Mouse (Mus musculus) MEL (cell line): Measurements from ENCODE around the gene Spint2. TPM values are rescaled to one million over a fixed set of nuclear protein-coding genes. Genes with fewer than 3 reads are reported as not detected.
A peak's percentile ranks its signal among the peaks of the same experiment; 100 is the strongest.

Source experiments
- DNase-seq: peaks from one replicate; pipeline ENCODE4 v3.0.0; 2011; ENCODE audit warnings: low read depth, low spot score
- H3K27ac ChIP-seq: 2 replicates; pipeline ENCODE4 v1.5.1; 2012; ENCODE audit warnings: low read depth, mild to moderate bottlenecking, control low read depth, low read length, moderate library complexity; ENCODE audit not compliant: control insufficient read depth
- H3K27me3 ChIP-seq, 2 experiments: fragments of 150-350 bp in 1 of 2; sonication (generic) in 1 of 2; 2 replicates each; pipeline ENCODE4 v1.6.1; 2012; ENCODE audit warnings: low read length in 2 of 2, mild to moderate bottlenecking in 2 of 2, improper control_type of control experiment in 1 of 2, moderate library complexity in 1 of 2; ENCODE audit not compliant: insufficient read depth in 2 of 2, control insufficient read depth in 1 of 2
- H3K36me3 ChIP-seq, 2 experiments: 2 replicates each; pipeline ENCODE4 v1.6.1; 2012 to 2014; ENCODE audit warnings: low read length in 2 of 2, improper control_type of control experiment in 1 of 2, inconsistent platforms in 1 of 2, mild to moderate bottlenecking in 1 of 2; ENCODE audit not compliant: insufficient read depth in 2 of 2, control insufficient read depth in 1 of 2
- H3K4me1 ChIP-seq, 2 experiments: fragments of 150-350 bp in 1 of 2; sonication (generic) in 1 of 2; 2 replicates each; pipeline ENCODE4 v1.6.1; 2012; ENCODE audit warnings: low read length in 2 of 2, improper control_type of control experiment in 1 of 2, mild to moderate bottlenecking in 1 of 2; ENCODE audit not compliant: insufficient read depth in 2 of 2, control insufficient read depth in 1 of 2
- H3K4me3 ChIP-seq, 2 experiments: fragments of 150-350 bp in 1 of 2; sonication (generic) in 1 of 2; 2 replicates each; pipeline ENCODE4 v1.5.1; 2012; ENCODE audit warnings: low read depth in 2 of 2, low read length in 2 of 2, mild to moderate bottlenecking in 2 of 2, moderate library complexity in 2 of 2, control low read depth in 1 of 2, improper control_type of control experiment in 1 of 2; ENCODE audit not compliant: control insufficient read depth in 1 of 2, insufficient read depth in 1 of 2
- H3K79me2 ChIP-seq: 2 replicates; pipeline ENCODE4 v1.6.1; 2012; ENCODE audit warnings: mild to moderate bottlenecking, low read length, moderate library complexity; ENCODE audit not compliant: control insufficient read depth, poor library complexity, insufficient read depth
- H3K9ac ChIP-seq: 2 replicates; pipeline ENCODE4 v1.6.1; 2012; ENCODE audit warnings: low read depth, mild to moderate bottlenecking, control low read depth, low read length, moderate library complexity; ENCODE audit not compliant: control insufficient read depth, poor library complexity, severe bottlenecking
- H3K9me3 ChIP-seq: fragments of 150-350 bp; sonication (generic); replicated peaks from 2 replicates; pipeline ENCODE4 v1.6.1; 2012; ENCODE audit warnings: mild to moderate bottlenecking, low read length, improper control_type of control experiment, moderate library complexity; ENCODE audit not compliant: insufficient read depth
- BHLHE40 ChIP-seq: IDR thresholded peaks from 2 replicates; pipeline ENCODE4 v1.6.1; 2012; ENCODE audit warnings: low read depth, mild to moderate bottlenecking, inconsistent platforms, low read length, improper control_type of control experiment, borderline replicate concordance
- CHD2 ChIP-seq: IDR thresholded peaks from 2 replicates; pipeline ENCODE4 v1.6.1; 2011; ENCODE audit warnings: low read length, improper control_type of control experiment
- EP300 ChIP-seq, 2 experiments: IDR thresholded peaks; 2 replicates each; pipeline ENCODE4 v1.6.1; 2011; ENCODE audit warnings: improper control_type of control experiment in 2 of 2, low read length in 2 of 2, low read depth in 1 of 2, mild to moderate bottlenecking in 1 of 2
- ETS1 ChIP-seq: IDR thresholded peaks from 2 replicates; pipeline ENCODE4 v1.6.1; 2012; ENCODE audit warnings: low read depth, mild to moderate bottlenecking, inconsistent platforms, low read length, improper control_type of control experiment, moderate library complexity
- HCFC1 ChIP-seq: IDR thresholded peaks from 2 replicates; pipeline ENCODE4 v1.6.1; 2012; ENCODE audit warnings: low read depth, mild to moderate bottlenecking, inconsistent platforms, low read length, improper control_type of control experiment, moderate library complexity
- KAT2A ChIP-seq: conservative IDR thresholded peaks from 2 replicates; pipeline ENCODE4 v1.6.1; 2012; ENCODE audit warnings: low read depth, low read length, improper control_type of control experiment, inconsistent platforms
- MAX ChIP-seq: IDR thresholded peaks from 2 replicates; pipeline ENCODE4 v1.6.1; 2011; ENCODE audit warnings: low read length, improper control_type of control experiment
- MAZ ChIP-seq: IDR thresholded peaks from 2 replicates; pipeline ENCODE4 v1.6.1; 2012; ENCODE audit warnings: low read depth, mild to moderate bottlenecking, inconsistent platforms, low read length, improper control_type of control experiment
- MEF2A ChIP-seq: IDR thresholded peaks from 2 replicates; pipeline ENCODE4 v1.6.1; 2014; ENCODE audit warnings: low read depth, mild to moderate bottlenecking, inconsistent platforms, low read length, improper control_type of control experiment; ENCODE audit not compliant: poor library complexity, insufficient replicate concordance, severe bottlenecking; ENCODE audit errors: extremely low read depth
- MXI1 ChIP-seq: IDR thresholded peaks from 2 replicates; pipeline ENCODE4 v1.6.1; 2011; ENCODE audit warnings: mild to moderate bottlenecking, low read depth, low read length, improper control_type of control experiment
- MYB ChIP-seq: IDR thresholded peaks from 2 replicates; pipeline ENCODE4 v1.6.1; 2011; ENCODE audit warnings: mild to moderate bottlenecking, low read depth, low read length, improper control_type of control experiment
- MYC ChIP-seq: IDR thresholded peaks from 2 replicates; pipeline ENCODE4 v1.6.1; 2011; ENCODE audit warnings: low read depth, mild to moderate bottlenecking, low read length, improper control_type of control experiment, moderate library complexity
- NELFE ChIP-seq: IDR thresholded peaks from 2 replicates; pipeline ENCODE4 v1.6.1; 2011; ENCODE audit warnings: low read depth, low read length, improper control_type of control experiment
- NRF1 ChIP-seq: IDR thresholded peaks from 2 replicates; pipeline ENCODE4 v1.6.1; 2014; ENCODE audit warnings: low read depth, mild to moderate bottlenecking, inconsistent platforms, low read length, improper control_type of control experiment, moderate library complexity; ENCODE audit not compliant: poor library complexity, insufficient read depth, severe bottlenecking
- POLR2A ChIP-seq, 2 experiments: IDR thresholded peaks; 2 replicates each; pipeline ENCODE4 v1.6.1; 2011 to 2012; ENCODE audit warnings: low read length in 2 of 2, mild to moderate bottlenecking in 2 of 2, control low read depth in 1 of 2, improper control_type of control experiment in 1 of 2, low read depth in 1 of 2, moderate library complexity in 1 of 2; ENCODE audit not compliant: control insufficient read depth in 1 of 2, insufficient read depth in 1 of 2, poor library complexity in 1 of 2
- POLR2AphosphoS2 ChIP-seq: IDR thresholded peaks from 2 replicates; pipeline ENCODE4 v1.6.1; 2011; ENCODE audit warnings: low read length, improper control_type of control experiment
- POLR2AphosphoS5 ChIP-seq: IDR thresholded peaks from 2 replicates; pipeline ENCODE4 v1.6.1; 2012; ENCODE audit warnings: low read depth, borderline replicate concordance, mild to moderate bottlenecking, inconsistent platforms, low read length, moderate library complexity, mixed read lengths
- SIN3A ChIP-seq: IDR thresholded peaks from 2 replicates; pipeline ENCODE4 v1.6.1; 2012; ENCODE audit warnings: low read length, improper control_type of control experiment, inconsistent platforms
- TBP ChIP-seq: IDR thresholded peaks from 2 replicates; pipeline ENCODE4 v1.8.0; 2011; ENCODE audit warnings: low read depth, low read length, improper control_type of control experiment
- TCF12 ChIP-seq: IDR thresholded peaks from 2 replicates; pipeline ENCODE4 v1.6.1; 2014; ENCODE audit warnings: low read depth, mild to moderate bottlenecking, inconsistent platforms, low read length, improper control_type of control experiment, moderate library complexity
- USF1 ChIP-seq: IDR thresholded peaks from 2 replicates; pipeline ENCODE4 v1.6.1; 2014; ENCODE audit warnings: low read depth, mild to moderate bottlenecking, inconsistent platforms, low read length, improper control_type of control experiment, moderate library complexity
- USF2 ChIP-seq, 2 experiments: IDR thresholded peaks; 2 replicates each; pipeline ENCODE4 v1.6.1; 2011 to 2012; ENCODE audit warnings: improper control_type of control experiment in 2 of 2, low read length in 2 of 2, borderline replicate concordance in 1 of 2, inconsistent platforms in 1 of 2, low read depth in 1 of 2, mild to moderate bottlenecking in 1 of 2; ENCODE audit not compliant: insufficient read depth in 1 of 2
- ZC3H11A ChIP-seq: IDR thresholded peaks from 2 replicates; pipeline ENCODE4 v1.6.1; 2012; ENCODE audit warnings: low read depth, mild to moderate bottlenecking, inconsistent platforms, low read length, improper control_type of control experiment
- ZMIZ1 ChIP-seq: IDR thresholded peaks from 2 replicates; pipeline ENCODE4 v1.6.1; 2012; ENCODE audit warnings: low read depth, mild to moderate bottlenecking, inconsistent platforms, low read length, improper control_type of control experiment, moderate library complexity
- polyA plus RNA-seq, 2 experiments: library from polyadenylated mRNA; stranded (reverse) in 1 of 2; unstranded in 1 of 2; fragments of >175 nt in 1 of 2; fragments of >200 nt in 1 of 2; gene quantifications; 2 replicates each; pipeline versions ENCODE4 v1.2.1 to v1.2.4; 2012; ENCODE audit warnings: low replicate concordance in 2 of 2, low read depth in 1 of 2; ENCODE audit not compliant: insufficient read length in 2 of 2, insufficient read depth in 1 of 2, missing spikeins in 1 of 2
- total RNA-seq: library from RNA; depleted of rRNA; stranded (reverse); fragments of 300-350 nt; gene quantifications from 2 replicates; pipeline ENCODE4 v1.2.3, GENCODE M21; 2012

The Spint2 gene
- total and polyA plus RNA-seq, 3 experiments: 78.1 to 131 TPM; not detected in 1

- H3K9ac ChIP-seq: peak overlapping the region; percentile 70
- peaks cover 0 to 11% of the 10 kb centered on the region in 2 experiments; a peak in 2 of 4 replicates for H3K36me3 ChIP-seq
- peak overlapping the region; percentile 68 for H3K27ac ChIP-seq
- H3K4me3 ChIP-seq: peak overlapping the region; percentile 73 to 81
- H3K79me2 ChIP-seq: no peaks in the 10 kb centered on the region; the same call in none of the 2 replicates
- TF ChIP-seq MEF2A (no peak), MYC (peak; percentile 98), NRF1 (peak; percentile 65), TBP (no peak), SIN3A (peak; percentile 93), MYB (no peak), POLR2A (IDR thresholded peaks at IDR 0.05; ENCODE audit: control insufficient read depth in 1 of 2, insufficient read depth in 1 of 2, low read depth in 1 of 2, low read length in 2 of 2, poor library complexity in 1 of 2) (peak; percentile 69 to 80), HCFC1 (peak; percentile 98), TCF12 (peak; percentile 28; the same call in 1 of the 2 replicates), ZMIZ1 (peak; percentile 45; the same call in 1 of the 2 replicates), EP300 (IDR thresholded peaks at IDR 0.05; ENCODE audit: low read depth in 1 of 2, low read length in 2 of 2) (peak in 1 of 2 experiments; percentile 30; a peak in 1 of 4 replicates), ETS1 (peak; percentile 21; the same call in 1 of the 2 replicates), MAZ (peak; percentile 70; the same call in 1 of the 2 replicates), USF2 (IDR thresholded peaks at IDR 0.05; ENCODE audit: borderline replicate concordance in 1 of 2, insufficient read depth in 1 of 2, low read depth in 1 of 2, low read length in 2 of 2) (no peak), MAX (peak; percentile 96), BHLHE40 (peak; percentile 73; the same call in 1 of the 2 replicates), ZC3H11A (no peak), KAT2A (peak; percentile 81; the same call in 1 of the 2 replicates), POLR2AphosphoS5 (0 out of 2 replicates have a peak, but pooled peaks have one; percentile 21), USF1 (peak; percentile 66; the same call in 1 of the 2 replicates), NELFE (peak; percentile 81), CHD2 (peak; percentile 84), POLR2AphosphoS2 (peak; percentile 58; the same call in 1 of the 2 replicates), MXI1 (peak; percentile 96)
- peak; percentile 96 for DNase-seq
- H3K4me1 ChIP-seq: peaks cover 12 to 16% of the 10 kb centered on the region in 2 experiments
- H3K27me3 ChIP-seq: no peaks in the 10 kb centered on the region
- no peaks in the 10 kb centered on the region for H3K9me3 ChIP-seq
Measured at GRCm38 (mm10) chr7:29307350-29308104, 25.8 kb upstream of the Spint2 start.
